Mouse (Mus musculus) thymus, adult 18-20 months (tissue): ENCODE results near the gene Anxa5.

Source experiments
- DNase-seq, 2 experiments: peaks; one replicate each; pipeline ENCODE4 v3.0.0; 2022; ENCODE audit warnings: mixed read lengths in 2 of 2

Anxa5 gene

GRCm38 (mm10) chr3:36475532-36476087, at the start of gene Anxa5, which contains the start of gene 1810062G17Rik:
Gene Anxa5, minus strand, starts transcription at chr3:36475894.
Gene 1810062G17Rik, plus strand, starts transcription at chr3:36475937.
- DNase-seq = peak; percentile 93 to 95

DNA sequence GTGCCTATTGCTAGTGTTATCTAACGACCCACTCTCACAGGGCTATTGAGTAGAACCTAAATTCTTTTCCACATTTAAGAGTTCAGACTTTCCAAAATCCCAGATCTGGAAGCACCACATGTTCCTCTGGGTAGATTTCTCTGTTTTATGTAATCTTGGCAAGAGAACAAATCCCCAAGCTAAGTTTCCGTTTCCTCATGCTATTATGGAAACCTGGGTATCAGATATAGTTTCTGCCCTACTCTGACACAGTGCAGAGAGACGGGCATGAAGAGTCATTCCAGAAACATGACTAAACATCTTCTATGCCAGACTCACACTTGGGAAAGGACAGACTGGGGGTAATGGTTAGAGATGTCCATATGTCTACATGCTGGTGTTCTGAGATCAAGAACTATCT, 48.8 kb upstream of the Anxa5 start:
- no peak for DNase-seq

DNA sequence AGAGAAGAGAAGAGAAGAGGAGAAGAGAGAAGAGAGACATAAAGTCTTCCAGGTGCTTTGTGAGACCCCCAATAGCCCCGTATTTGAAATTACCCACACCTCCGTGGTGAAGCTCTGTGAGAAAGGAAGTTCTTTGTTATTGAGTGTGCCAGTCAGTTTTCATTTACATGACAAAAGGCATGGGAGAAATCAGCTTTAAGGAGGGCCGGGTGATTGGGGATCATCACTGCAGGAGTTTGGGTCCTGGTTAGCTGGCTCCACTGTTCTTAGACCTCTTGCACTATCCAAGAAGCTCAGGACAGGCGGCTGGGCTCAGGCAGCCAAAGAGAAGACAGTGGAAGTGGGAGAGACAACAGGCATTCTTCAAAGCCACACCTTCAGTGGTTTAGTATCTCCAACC, 46.4 kb upstream of the Anxa5 start:
- no peak for DNase-seq

DNA sequence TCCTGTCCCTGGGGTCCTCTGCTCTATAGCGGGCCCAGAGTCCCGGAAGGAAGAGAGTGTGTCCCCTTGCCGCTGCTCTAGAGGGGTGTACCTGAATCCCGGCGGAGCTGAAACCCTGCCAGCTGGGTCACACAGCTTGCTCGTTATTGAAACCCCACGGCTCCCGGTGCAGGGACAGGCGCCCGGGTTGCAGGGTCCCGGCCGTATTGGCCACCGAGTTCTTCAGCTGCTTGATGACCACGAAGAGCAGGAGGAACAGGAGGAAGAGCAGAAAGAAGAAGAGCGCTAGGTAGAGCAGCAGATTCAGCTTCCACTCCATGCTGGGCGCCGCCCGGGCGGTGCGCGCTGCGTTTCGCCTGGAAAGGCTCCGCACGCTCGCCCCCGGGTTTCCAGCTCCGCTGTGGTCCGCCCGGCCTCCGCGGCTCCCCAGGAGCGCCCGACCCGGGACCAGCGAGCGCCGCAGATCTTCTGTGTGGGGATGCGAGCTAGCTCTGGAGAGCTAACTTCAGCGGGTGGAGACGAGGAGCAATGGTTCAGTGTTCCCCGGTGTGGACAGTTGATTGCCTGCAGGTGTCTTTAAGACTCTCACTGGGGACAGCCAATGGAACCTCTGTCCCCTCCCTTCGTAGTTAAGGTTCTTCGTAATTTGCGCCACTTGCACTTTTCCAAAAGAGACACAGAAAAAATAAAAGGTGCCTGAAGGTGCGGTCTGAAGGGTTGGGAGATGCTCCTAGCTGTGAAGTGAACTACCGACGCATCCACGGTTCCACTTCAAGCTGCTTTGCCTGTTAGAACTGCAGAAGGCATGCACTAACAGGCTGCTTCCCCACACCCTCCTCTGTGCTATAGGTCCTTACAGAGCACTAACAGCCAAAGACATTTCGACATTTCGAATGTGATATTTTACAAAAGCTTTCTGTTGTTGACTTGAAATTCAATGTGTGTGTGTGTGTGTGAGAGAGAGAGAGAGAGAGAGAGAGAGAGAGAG, 45.7 kb upstream of the Anxa5 start, which contains the start of gene Gm11549:
Gene Gm11549, minus strand, starts transcription at position 741 of the 988 bp plus-strand sequence.
- no peak for DNase-seq

DNA sequence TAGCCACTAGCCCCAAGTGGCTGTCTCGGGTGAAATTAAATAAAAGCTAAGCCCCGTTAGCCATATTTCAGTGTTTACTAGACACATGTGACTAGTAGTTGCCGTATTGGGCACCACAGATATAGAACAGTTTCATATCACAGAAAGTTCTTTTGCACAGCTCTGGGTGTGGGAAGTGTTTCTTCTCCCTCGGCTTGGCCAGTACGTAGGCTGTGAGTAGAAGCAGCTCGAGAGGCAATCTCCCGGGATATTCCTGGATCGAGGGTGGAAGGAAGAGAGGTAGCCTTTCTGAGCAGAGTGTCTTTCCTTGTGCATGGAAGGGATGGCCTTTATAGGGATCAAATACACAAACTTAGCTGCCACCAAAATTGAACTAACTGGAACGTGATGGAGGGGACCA, 40.5 kb upstream of the Anxa5 start:
- DNase-seq = no peak

GRCm38 (mm10) chr3:36511491-36511890, 35.8 kb upstream of the Anxa5 start:
- DNase-seq = no peak

- DNase-seq = no peak
Measured at GRCm38 (mm10) chr3:36505809-36506735, 30.4 kb upstream of the Anxa5 start.

DNA sequence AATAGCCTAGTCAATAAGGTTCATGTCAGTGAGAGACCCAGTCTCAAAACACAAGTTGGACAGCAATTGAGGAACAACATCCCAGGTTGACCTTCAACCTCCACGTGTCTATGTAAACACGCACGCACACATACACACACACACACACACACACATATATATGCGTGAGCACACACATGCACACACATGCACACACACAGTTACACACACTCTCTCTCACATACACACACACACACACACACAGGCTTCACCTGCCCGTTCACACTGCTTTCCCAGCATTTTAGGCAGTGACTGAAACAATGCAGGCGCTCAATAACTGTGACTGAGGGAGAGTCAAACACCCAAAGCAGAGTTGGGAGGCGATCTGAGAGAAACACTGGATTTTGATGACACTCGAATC, 29.6 kb upstream of the Anxa5 start:
- no peak for DNase-seq

- DNase-seq = no peak
Measured at GRCm38 (mm10) chr3:36501546-36501945, 25.9 kb upstream of the Anxa5 start.

DNA sequence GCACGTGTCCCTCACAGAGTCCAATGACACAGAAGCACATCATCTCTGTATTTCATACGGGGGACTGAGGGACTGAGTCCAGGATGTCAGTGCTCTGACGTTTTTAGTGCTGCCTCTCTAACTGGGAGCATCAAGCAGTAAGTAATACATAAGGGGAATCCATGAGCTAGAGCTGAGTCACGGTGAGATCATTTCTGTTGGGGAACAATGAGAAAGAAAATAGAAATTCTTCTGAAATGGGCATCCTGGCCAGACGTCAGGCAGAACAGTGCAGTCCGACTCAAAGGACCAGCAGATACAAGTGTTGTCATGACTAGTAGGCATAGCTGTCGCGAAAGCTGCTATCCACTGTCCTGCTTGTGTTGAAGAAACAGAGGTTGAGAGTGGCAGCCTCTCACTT, 25.3 kb upstream of the Anxa5 start:
- no peak for DNase-seq

- DNase-seq = no peak
Measured at GRCm38 (mm10) chr3:36499418-36499817, 23.7 kb upstream of the Anxa5 start.

DNA sequence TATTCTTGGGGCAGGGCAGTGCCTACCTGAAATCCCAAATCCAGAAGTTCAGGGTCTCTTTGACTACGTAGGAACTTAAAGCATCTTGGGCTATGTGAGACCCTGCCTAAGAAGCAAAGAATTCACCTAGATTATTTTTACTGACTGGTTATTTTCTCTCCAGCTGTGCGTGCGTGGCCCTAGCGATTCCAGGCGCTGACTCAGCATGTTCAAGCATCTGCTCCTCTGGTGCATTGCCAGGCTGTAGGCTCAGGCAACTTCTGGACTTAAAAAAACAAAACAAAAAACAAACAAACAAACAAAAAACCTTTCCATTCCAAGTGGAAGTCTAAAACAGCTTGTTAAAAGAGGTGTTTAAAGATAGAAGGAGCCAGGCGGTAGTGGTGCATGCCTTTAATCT, 22.5 kb upstream of the Anxa5 start:
- DNase-seq = no peak

DNA sequence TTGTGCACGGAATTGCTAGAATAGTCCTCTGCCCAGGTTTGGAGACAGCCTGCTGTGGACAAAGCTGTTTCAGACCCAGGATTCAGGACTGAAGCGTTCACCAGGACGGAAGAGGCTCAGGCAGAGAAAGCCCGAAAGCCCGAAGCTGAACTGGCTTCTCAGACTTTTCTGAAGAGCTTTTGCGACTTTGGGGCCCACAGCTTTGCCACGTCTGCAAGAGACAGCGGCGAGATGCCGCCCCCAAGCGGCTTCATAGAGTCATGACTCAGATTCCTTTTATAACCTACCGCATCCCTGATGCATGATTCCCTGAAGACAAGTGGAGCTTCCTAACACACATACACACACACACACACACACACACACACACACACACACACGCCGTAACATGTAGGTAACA, 21.1 kb upstream of the Anxa5 start:
- DNase-seq = peak in 1 of 2 experiments; percentile 26

- no peak for DNase-seq
Measured at GRCm38 (mm10) chr3:36496273-36496672, 20.6 kb upstream of the Anxa5 start.

GRCm38 (mm10) chr3:36495436-36495835, 19.7 kb upstream of the Anxa5 start:
- DNase-seq = peak; percentile 56 to 57

- DNase-seq = no peak
Measured at GRCm38 (mm10) chr3:36494613-36495012, 18.9 kb upstream of the Anxa5 start.

- no peak for DNase-seq
Measured at GRCm38 (mm10) chr3:36493641-36494283, 18.1 kb upstream of the Anxa5 start.

DNA sequence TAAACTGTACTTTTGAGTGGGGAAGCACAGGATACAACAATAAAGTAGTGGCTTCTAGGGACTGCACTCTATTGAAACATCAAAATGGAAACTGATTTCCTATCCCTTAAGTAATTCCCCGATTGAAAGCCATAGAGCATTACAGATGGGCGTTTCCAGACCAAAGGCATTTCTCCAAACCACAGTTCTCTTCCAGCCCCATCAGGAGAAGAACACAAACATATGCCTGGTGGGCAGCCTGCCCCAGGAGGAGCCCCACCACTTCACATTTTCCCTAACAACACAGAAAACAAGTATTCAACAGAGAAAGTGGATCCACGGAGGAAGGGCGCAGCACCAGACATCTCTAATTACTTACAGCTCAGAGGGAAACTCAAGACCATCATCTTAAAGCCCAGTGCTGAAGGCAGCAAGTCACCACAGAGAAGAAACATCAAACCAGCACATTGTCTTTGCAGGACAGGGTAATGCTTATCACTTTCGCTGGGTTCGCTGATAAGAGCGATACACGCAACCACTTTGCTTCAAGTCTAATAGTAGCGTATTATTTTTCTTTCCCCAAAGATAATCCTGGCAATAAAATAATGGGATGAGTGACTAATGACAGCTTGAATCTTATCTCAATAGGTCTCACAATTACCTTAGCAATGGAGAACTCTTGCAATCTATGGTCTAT, 17.2 kb upstream of the Anxa5 start:
- no peak for DNase-seq

- no peak for DNase-seq
Measured at GRCm38 (mm10) chr3:36491535-36491934, 15.8 kb upstream of the Anxa5 start.

DNA sequence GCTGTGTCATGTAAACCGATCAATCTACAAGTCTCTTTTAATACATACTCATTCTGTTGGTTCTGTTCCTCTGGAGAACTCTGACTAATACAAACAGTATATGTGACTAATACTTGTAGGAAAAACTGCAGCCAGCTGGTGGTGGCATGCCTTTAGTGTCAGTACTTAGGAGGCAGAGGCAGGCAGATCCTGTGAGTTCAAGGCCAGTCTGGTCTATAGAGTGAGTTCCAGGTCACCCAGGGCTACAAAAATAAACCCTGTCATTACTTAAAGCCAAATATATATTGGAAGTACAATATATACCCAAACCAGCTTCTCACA, 13.9 kb upstream of the Anxa5 start:
- DNase-seq = no peak

GRCm38 (mm10) chr3:36488899-36489589, 13.3 kb upstream of the Anxa5 start:
- no peak for DNase-seq
